Mouse (Mus musculus): ENCODE data around the gene Cib1. TPM values are rescaled to one million over a fixed set of nuclear protein-coding genes. Genes with fewer than 3 reads are reported as not detected.

The Cib1 gene
- polyA plus RNA-seq, 1 experiment from 2014 or later: 67.4 TPM

DNA sequence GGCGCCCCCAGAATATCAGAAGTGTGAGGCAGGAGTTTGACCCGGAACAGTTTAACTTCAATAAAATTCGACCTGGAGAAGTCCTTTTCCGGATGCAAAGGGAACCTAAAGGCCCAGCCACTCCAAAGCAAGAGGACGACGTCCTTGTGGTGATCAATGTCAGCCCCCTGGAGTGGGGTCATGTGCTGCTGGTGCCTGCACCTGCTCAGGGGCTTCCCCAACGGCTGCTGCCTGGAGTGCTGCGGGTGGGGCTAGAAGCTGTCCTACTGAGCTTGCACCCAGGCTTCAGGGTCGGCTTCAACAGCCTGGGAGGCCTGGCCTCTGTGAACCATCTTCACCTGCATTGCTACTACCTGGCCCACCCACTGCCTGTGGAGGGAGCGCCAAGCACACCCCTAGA lies 5.9 kb upstream of the Cib1 start:
- no peak overlapping the region for H3K4me2 ChIP-seq
- H3K27me3 ChIP-seq (ENCODE audit: insufficient read depth, low read length): no peaks in the 10 kb centered on the region
- no peaks in the 10 kb centered on the region for H3K4me1 ChIP-seq (ENCODE audit: insufficient read depth)
- H3K4me3 ChIP-seq (ENCODE audit: low read depth, low read length): no peak overlapping the region
- no peaks in the 10 kb centered on the region for H3K9me3 ChIP-seq (ENCODE audit: low read depth, low read length)
- H3K36me3 ChIP-seq (ENCODE audit: insufficient read depth): peaks cover 20% of the 10 kb centered on the region
- ATAC-seq (ENCODE audit: insufficient read depth) (no peak), DNase-seq (no peak)
- H3K27ac ChIP-seq (ENCODE audit: low read depth): no peak overlapping the region
- no peak for TF ChIP-seq CTCF (IDR thresholded peaks at IDR 0.05; ENCODE audit: low read depth)
- no peak overlapping the region for H3K9ac ChIP-seq
- WGBS: 87% methylated on average over 10 of the region's 10 CpGs

DNA sequence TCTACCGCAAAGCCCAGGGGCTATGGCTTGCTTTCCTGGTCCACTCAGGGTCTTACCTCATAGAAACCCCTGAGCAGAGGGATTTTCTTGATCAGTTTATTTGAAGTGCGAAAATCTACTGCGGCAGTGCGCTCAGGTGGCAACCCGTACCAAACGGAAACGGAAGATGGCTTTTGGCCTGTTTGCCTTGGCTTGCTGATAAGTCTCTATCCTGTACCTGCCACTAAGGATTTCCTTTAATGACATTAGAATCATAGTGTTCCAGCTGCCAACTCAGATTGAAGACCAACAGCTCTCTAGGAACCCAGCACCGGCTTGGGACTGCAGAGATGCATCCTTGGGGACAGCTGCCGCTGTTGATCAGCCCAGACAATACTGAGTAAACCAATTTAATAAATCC lies 1.2 kb upstream of the Cib1 start:
- WGBS: 66% methylated on average over 9 of the region's 9 CpGs
- no peak overlapping the region for H3K9ac ChIP-seq

DNA sequence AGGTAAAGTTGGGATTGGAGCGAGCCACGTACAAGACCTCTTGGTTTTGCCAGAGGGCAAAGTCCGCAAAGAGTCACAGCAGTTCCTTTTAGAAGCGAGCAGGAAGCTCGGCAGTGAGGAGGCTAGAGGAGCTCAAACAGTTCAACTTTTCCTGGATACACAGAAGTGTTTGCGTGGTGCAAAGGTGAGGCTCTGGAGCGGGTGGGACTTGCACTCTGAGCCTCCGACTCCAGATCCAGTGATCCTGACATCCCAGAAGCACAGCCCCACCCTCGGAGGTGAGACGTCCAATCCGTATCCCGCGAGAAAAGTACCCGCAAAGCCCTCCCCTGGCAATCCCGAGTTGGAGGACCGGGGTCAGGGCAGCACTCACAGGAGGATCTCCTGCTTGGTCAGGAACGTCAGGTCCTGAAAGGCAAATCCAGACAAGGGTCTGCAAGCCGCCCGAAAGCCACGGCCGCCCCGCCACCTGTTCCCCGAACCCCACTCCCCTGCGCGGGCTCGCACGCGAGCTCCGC lies 583 bp downstream of the Cib1 start:
- Histone ChIP-seq H3K4me2 (peak overlapping the region; percentile 97), H3K9me3 (ENCODE audit: low read depth, low read length) (no peaks in the 10 kb centered on the region), H3K4me1 (ENCODE audit: insufficient read depth) (0 out of 2 replicates have a peak, but pooled peaks cover 3% of the 10 kb centered on the region), H3K36me3 (ENCODE audit: insufficient read depth) (peaks cover 13% of the 10 kb centered on the region), H3K27ac (ENCODE audit: low read depth) (peak overlapping the region; percentile 67), H3K9ac (peak overlapping the region; percentile 56), H3K27me3 (ENCODE audit: insufficient read depth, low read length) (no peaks in the 10 kb centered on the region), H3K4me3 (ENCODE audit: low read depth, low read length) (peak overlapping the region; percentile 66)
- ATAC-seq (ENCODE audit: insufficient read depth): peak; percentile 47
- 1% methylated on average over 29 of the region's 29 CpGs for WGBS
- no peak for TF ChIP-seq CTCF (IDR thresholded peaks at IDR 0.05; ENCODE audit: low read depth)
- peak; percentile 37 for DNase-seq

More for the DNA sequence above, 1.2 kb upstream of the Cib1 start:
- peak overlapping the region; percentile 66; the same call in 1 of the 2 replicates for H3K4me3 ChIP-seq (ENCODE audit: low read depth, low read length)
- no peaks in the 10 kb centered on the region for H3K9me3 ChIP-seq (ENCODE audit: low read depth, low read length)
- H3K36me3 ChIP-seq (ENCODE audit: insufficient read depth): peaks cover 6% of the 10 kb centered on the region; the same call in 1 of the 2 replicates
- TF ChIP-seq CTCF (IDR thresholded peaks at IDR 0.05; ENCODE audit: low read depth): no peak
- ATAC-seq (ENCODE audit: insufficient read depth) (no peak), DNase-seq (no peak)
- 0 out of 2 replicates have a peak, but pooled peaks cover 3% of the 10 kb centered on the region for H3K4me1 ChIP-seq (ENCODE audit: insufficient read depth)
- no peaks in the 10 kb centered on the region for H3K27me3 ChIP-seq (ENCODE audit: insufficient read depth, low read length)
- peak overlapping the region; percentile 97 for H3K4me2 ChIP-seq
- no peak overlapping the region for H3K27ac ChIP-seq (ENCODE audit: low read depth)

DNA sequence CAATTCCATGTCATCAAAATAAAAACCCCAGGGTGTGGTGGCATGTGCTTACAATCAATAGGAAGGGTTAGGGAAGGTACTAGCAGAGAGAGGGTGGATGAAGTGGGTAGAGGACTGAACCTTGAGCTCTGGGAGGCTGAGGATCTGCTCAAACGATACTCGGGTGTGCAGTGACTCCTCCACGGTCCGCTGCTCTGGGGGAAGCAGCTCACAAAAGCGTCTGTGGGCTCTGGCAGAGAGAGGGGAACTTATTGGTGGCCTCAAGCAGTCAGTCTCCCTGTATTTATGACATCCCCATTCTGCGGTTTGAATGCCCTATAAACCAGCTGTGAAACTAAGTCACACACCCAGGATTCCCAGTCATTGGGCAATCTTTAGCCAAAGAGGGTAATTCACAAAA lies 2.4 kb downstream of the Cib1 start:
- Histone ChIP-seq H3K27ac (ENCODE audit: low read depth) (no peak overlapping the region), H3K4me1 (ENCODE audit: insufficient read depth) (0 out of 2 replicates have a peak, but pooled peaks cover 3% of the 10 kb centered on the region), H3K4me2 (no peak overlapping the region), H3K9ac (no peak overlapping the region), H3K36me3 (ENCODE audit: insufficient read depth) (peaks cover 23% of the 10 kb centered on the region), H3K27me3 (ENCODE audit: insufficient read depth, low read length) (no peaks in the 10 kb centered on the region), H3K4me3 (ENCODE audit: low read depth, low read length) (no peak overlapping the region), H3K9me3 (ENCODE audit: low read depth, low read length) (no peaks in the 10 kb centered on the region)
- 68% methylated on average over 6 of the region's 6 CpGs for WGBS
- ATAC-seq (ENCODE audit: insufficient read depth) (no peak), DNase-seq (no peak)
- TF ChIP-seq CTCF (IDR thresholded peaks at IDR 0.05; ENCODE audit: low read depth): no peak

DNA sequence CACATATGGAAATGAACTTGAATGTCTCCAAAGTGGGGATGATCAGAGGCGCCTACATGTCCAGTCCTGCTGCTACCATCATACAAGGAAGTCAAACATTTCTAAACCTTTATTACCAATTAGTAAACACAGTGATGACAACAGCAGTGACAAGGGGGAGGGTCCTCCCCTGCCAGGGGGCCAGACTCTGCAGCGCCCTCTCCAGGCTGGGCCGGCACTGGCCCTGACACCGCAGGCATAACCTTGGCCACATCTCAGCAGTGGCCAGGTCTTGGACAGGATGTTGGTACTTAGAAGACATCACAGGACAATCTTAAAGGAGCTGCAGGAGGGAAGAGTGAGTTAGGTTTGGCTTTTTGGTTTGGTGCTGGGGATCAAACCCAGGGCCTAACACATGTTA lies 5.5 kb downstream of the Cib1 start:
- peaks cover 43% of the 10 kb centered on the region for H3K36me3 ChIP-seq (ENCODE audit: insufficient read depth)
- no peak for DNase-seq
- no peak overlapping the region for H3K27ac ChIP-seq (ENCODE audit: low read depth)
- TF ChIP-seq CTCF (IDR thresholded peaks at IDR 0.05; ENCODE audit: low read depth): no peak
- H3K9ac ChIP-seq: no peak overlapping the region
- no peaks in the 10 kb centered on the region for H3K9me3 ChIP-seq (ENCODE audit: low read depth, low read length)
- H3K4me2 ChIP-seq: no peak overlapping the region
- WGBS: 94% methylated on average over 4 of the region's 4 CpGs
- 0 out of 2 replicates have a peak, but pooled peaks cover 3% of the 10 kb centered on the region for H3K4me1 ChIP-seq (ENCODE audit: insufficient read depth)
- no peaks in the 10 kb centered on the region for H3K27me3 ChIP-seq (ENCODE audit: insufficient read depth, low read length)
- no peak overlapping the region for H3K4me3 ChIP-seq (ENCODE audit: low read depth, low read length)
- no peak for ATAC-seq (ENCODE audit: insufficient read depth)

DNA sequence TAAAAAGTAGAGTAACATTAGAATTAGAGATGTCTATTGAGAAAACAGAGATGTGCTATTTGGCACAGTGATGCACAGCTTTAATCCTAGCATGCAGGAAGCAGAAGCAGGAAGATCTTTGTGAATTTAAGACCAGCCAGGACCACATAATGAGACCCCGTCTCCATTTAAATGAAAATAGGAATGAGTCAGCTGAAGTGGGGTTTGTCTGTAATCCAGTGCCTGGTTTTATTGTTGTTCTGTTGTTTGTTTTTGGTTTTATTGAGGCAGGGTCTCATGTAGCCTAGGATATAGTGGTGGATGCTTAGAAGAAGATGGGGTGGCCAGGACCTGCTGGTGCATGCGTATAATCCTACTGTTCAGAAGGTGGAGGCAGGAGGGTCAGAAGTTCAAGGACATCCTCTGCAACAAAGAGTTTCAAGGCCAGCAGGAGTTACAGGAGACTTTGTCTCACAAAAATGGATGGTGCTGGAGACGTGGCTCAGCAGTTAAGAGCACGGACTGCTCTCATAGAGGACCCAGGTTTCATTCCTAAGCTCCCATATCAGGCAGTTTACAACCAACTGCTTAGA lies 11.3 kb downstream of the Cib1 start:
- Histone ChIP-seq H3K27ac (ENCODE audit: low read depth) (no peak overlapping the region), H3K4me3 (ENCODE audit: low read depth, low read length) (no peak overlapping the region), H3K36me3 (ENCODE audit: insufficient read depth) (peaks cover 73% of the 10 kb centered on the region), H3K4me2 (no peak overlapping the region), H3K9me3 (ENCODE audit: low read depth, low read length) (no peaks in the 10 kb centered on the region), H3K27me3 (ENCODE audit: insufficient read depth, low read length) (no peaks in the 10 kb centered on the region), H3K9ac (no peak overlapping the region), H3K4me1 (ENCODE audit: insufficient read depth) (no peaks in the 10 kb centered on the region)
- no peak for TF ChIP-seq CTCF (IDR thresholded peaks at IDR 0.05; ENCODE audit: low read depth)
- WGBS: 92% methylated on average over 4 of the region's 4 CpGs
- ATAC-seq (ENCODE audit: insufficient read depth) (no peak), DNase-seq (no peak)

DNA sequence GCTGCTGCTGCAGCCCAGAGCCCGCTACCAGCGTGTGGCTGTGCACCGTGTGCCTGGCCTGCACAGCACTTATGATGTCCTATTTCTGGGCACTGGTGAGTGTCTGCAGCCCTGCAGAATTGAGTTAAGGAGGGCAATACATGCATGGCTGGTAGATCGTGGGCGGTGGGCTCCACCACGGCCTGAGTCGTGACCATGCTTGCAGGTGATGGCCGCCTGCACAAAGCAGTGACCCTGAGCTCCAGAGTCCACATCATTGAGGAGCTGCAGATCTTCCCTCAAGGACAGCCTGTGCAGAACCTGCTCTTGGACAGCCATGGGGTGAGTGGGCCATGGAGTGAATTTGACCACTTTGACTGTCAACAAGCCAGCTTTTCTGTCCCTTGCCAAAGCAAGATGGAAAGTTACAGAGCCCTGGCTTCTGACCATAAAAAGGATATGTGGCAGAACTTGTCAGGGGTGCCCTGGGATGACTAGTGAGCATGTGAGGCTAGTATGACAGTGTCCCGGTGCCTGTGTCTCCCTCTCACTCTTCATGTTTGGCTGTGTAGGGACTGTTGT lies 12.3 kb downstream of the Cib1 start:
- Histone ChIP-seq H3K4me1 (ENCODE audit: insufficient read depth) (no peaks in the 10 kb centered on the region), H3K27ac (ENCODE audit: low read depth) (no peak overlapping the region), H3K27me3 (ENCODE audit: insufficient read depth, low read length) (no peaks in the 10 kb centered on the region), H3K36me3 (ENCODE audit: insufficient read depth) (peaks cover 74% of the 10 kb centered on the region), H3K4me3 (ENCODE audit: low read depth, low read length) (no peak overlapping the region), H3K4me2 (no peak overlapping the region), H3K9ac (no peak overlapping the region), H3K9me3 (ENCODE audit: low read depth, low read length) (no peaks in the 10 kb centered on the region)
- WGBS: 94% methylated on average over 9 of the region's 9 CpGs
- TF ChIP-seq CTCF (IDR thresholded peaks at IDR 0.05; ENCODE audit: low read depth): no peak
- no peak for DNase-seq
- ATAC-seq (ENCODE audit: insufficient read depth): no peak
